Mouse (Mus musculus) heart, embryonic 12.5 days (tissue): ENCODE data around the gene Gm815. TPM values are rescaled to one million over a fixed set of nuclear protein-coding genes. Genes with fewer than 3 reads are reported as not detected.
A peak's percentile ranks its signal among the peaks of the same experiment; 100 is the strongest.

Experiments
- ATAC-seq: fragments of 200-750 bp; cut with Nextera tagmentation; 2 replicates; pipeline ENCODE4 v1.8.0; 2017; ENCODE audit warnings: moderate TSS enrichment, moderate library complexity; ENCODE audit not compliant: insufficient number of reproducible peaks, low FRiP score
- H3K27ac ChIP-seq: fragments of 300-500 bp; sonication (generic); 2 replicates; pipeline ENCODE4 v1.5.1; 2016; ENCODE audit warnings: mild to moderate bottlenecking, moderate library complexity; ENCODE audit not compliant: poor library complexity, severe bottlenecking
- H3K27me3 ChIP-seq: fragments of 300-500 bp; sonication (generic); replicated peaks from 2 replicates; pipeline ENCODE4 v1.6.1; 2016; ENCODE audit warnings: mild to moderate bottlenecking, moderate library complexity
- H3K36me3 ChIP-seq: fragments of 300-500 bp; sonication (generic); 2 replicates; pipeline ENCODE4 v1.6.1; 2016; ENCODE audit warnings: mild to moderate bottlenecking, moderate library complexity
- H3K4me1 ChIP-seq: fragments of 300-500 bp; sonication (generic); replicated peaks from 2 replicates; pipeline ENCODE4 v1.6.1; 2016; ENCODE audit warnings: mild to moderate bottlenecking
- H3K4me2 ChIP-seq: fragments of 300-500 bp; sonication (generic); 2 replicates; pipeline ENCODE4 v1.6.1; 2016; ENCODE audit warnings: mild to moderate bottlenecking, moderate library complexity
- H3K4me3 ChIP-seq: fragments of 300-500 bp; sonication (generic); 2 replicates; pipeline ENCODE4 v1.5.1; 2016; ENCODE audit warnings: mild to moderate bottlenecking
- H3K9ac ChIP-seq: fragments of 300-500 bp; sonication (generic); 2 replicates; pipeline ENCODE4 v1.6.1; 2016; ENCODE audit warnings: mild to moderate bottlenecking, moderate library complexity
- H3K9me3 ChIP-seq: fragments of 300-500 bp; sonication (generic); replicated peaks from 2 replicates; pipeline ENCODE4 v1.6.1; 2016; ENCODE audit warnings: mild to moderate bottlenecking, moderate library complexity
- WGBS: fragments of 180-500 bp; shearing (Covaris S2); methylation state at CpG from one replicate; pipeline ENCODE4 v1.1.7; 2016; 5-methylcytosine and 5-hydroxymethylcytosine counted together
- polyA plus RNA-seq: library from polyadenylated mRNA; unstranded; fragments of >200 nt; fragmentation: Nextera tagmentation; extraction: Ambion mirVana; gene quantifications from 2 replicates; pipeline ENCODE4 v1.2.1, GENCODE M21; 2016

Gene Gm815
- polyA plus RNA-seq, result not detected in 2 replicates

DNA sequence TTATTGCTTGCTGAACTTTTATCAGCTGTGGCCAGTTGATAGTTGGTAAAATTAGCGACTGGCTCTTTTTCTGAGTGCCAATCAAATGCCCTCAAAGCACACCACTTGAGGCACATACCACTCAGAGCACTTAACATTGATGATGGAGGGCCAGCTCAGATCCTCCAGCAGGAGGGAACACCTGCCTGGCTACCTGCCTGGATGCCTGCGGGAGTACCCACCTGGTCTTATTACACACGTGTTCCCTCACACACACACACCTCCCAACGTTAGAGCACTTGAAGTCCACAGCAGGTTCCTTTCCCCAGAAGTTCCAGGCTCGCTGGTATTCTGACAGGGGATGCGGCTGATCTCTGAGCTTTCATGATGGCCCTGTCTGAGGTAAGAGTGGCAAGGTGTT lies at the start of gene Gm815:
Gene Gm815, plus strand, starts transcription at position 266 of the 400 bp plus-strand sequence.
- ATAC-seq, result no peak
- WGBS, result 71% methylated on average over 6 of the region's 6 CpGs
- H3K9me3 ChIP-seq, result no peaks in the 10 kb centered on the region
- H3K27ac ChIP-seq, result no peak within 1 kb of the TSS
- 0 out of 2 replicates have a peak, but pooled peaks cover 2% of the 10 kb centered on the region for H3K4me1 ChIP-seq
- no peak within 1 kb of the TSS for H3K4me2 ChIP-seq
- no peaks in the 10 kb centered on the region for H3K27me3 ChIP-seq
- H3K4me3 ChIP-seq, result no peak within 1 kb of the TSS
- H3K9ac ChIP-seq, result no peak within 1 kb of the TSS
- H3K36me3 ChIP-seq, result no peaks in the 10 kb centered on the region

DNA sequence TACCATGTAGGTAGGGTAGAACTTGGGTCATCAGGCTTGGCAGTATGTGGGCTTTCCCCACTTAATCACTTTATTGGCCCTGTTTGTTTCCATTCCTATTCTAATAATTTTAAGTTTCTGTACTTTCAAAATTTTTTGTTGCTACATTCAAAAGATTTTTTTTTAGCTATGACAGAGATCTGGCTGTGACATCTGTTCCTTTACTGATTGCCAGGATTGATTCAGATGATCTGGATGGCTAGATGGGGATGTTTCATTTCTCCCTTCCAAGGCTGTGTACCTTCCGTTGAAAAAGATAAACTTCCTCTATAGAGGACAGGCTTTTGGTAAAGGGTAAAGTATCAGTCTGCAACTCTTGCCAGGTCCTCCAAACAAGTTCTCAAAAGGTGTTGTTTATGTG lies 48.1 kb upstream of the Gm815 start:
- H3K9me3 ChIP-seq, result no peaks in the 10 kb centered on the region
- no peaks in the 10 kb centered on the region for H3K36me3 ChIP-seq
- no peak overlapping the region for H3K4me3 ChIP-seq
- H3K4me2 ChIP-seq, result no peak overlapping the region
- H3K9ac ChIP-seq, result no peak overlapping the region
- no peak overlapping the region for H3K27ac ChIP-seq
- ATAC-seq, result no peak
- no peaks in the 10 kb centered on the region for H3K27me3 ChIP-seq
- 58% methylated on average over 1 of the region's 1 CpGs for WGBS
- H3K4me1 ChIP-seq, result no peaks in the 10 kb centered on the region

DNA sequence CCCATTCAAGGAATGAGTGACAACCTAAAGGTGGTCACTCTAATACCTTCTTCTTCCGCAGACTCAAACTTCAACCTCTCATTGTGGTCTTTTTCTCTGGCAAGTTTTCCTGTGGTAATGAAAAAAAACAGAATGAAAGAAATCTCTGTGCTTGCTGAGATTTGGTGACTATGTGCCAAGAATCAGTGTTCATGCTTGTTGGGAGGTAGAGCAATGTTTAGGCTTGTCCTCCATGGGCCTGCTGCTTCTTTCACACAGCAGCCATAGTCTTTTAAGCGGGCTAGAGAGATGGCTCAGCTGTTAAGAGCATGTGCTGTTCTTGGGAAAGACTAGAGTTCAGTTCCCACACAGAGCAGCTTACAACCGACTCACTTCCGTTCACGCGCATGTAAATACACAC lies 41.8 kb upstream of the Gm815 start:
- H3K36me3 ChIP-seq, result no peaks in the 10 kb centered on the region
- H3K9ac ChIP-seq, result no peak overlapping the region
- peaks cover 10% of the 10 kb centered on the region for H3K4me1 ChIP-seq
- H3K27ac ChIP-seq, result no peak overlapping the region
- 87% methylated on average over 6 of the region's 6 CpGs for WGBS
- ATAC-seq, result no peak
- no peaks in the 10 kb centered on the region for H3K9me3 ChIP-seq
- H3K4me2 ChIP-seq, result no peak overlapping the region
- H3K27me3 ChIP-seq, result no peaks in the 10 kb centered on the region
- H3K4me3 ChIP-seq, result no peak overlapping the region

DNA sequence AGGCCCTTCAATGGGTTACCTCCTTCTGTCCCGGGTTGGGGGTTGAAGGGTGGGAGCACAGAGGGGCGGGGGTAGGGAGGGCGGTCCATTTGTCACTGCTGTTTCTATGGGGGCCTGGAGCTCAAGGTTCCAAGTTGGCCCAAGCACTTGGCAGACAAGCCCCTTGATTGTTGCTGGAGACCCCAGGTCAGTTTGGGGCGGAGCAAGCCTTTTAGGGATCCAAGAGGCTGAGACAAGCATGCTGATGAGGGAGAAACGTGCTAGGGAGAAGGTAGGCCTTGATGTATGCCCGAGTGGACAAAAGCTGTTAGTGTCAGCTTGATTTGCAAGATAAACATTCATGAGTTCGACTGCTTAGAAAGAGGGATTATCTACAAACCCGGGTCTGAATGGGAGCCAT lies 40.9 kb upstream of the Gm815 start:
- peak; percentile 25; the same call in 1 of the 2 replicates for ATAC-seq
- Histone ChIP-seq H3K9me3 (no peaks in the 10 kb centered on the region), H3K4me2 (peak overlapping the region; percentile 63), H3K27me3 (no peaks in the 10 kb centered on the region), H3K4me3 (peak overlapping the region; percentile 68; the same call in 1 of the 2 replicates), H3K4me1 (peaks cover 10% of the 10 kb centered on the region), H3K9ac (0 out of 2 replicates have a peak overlapping the region, but pooled peaks have one; percentile 23), H3K36me3 (no peaks in the 10 kb centered on the region), H3K27ac (no peak overlapping the region)
- WGBS, result 22% methylated on average over 8 of the region's 8 CpGs

DNA sequence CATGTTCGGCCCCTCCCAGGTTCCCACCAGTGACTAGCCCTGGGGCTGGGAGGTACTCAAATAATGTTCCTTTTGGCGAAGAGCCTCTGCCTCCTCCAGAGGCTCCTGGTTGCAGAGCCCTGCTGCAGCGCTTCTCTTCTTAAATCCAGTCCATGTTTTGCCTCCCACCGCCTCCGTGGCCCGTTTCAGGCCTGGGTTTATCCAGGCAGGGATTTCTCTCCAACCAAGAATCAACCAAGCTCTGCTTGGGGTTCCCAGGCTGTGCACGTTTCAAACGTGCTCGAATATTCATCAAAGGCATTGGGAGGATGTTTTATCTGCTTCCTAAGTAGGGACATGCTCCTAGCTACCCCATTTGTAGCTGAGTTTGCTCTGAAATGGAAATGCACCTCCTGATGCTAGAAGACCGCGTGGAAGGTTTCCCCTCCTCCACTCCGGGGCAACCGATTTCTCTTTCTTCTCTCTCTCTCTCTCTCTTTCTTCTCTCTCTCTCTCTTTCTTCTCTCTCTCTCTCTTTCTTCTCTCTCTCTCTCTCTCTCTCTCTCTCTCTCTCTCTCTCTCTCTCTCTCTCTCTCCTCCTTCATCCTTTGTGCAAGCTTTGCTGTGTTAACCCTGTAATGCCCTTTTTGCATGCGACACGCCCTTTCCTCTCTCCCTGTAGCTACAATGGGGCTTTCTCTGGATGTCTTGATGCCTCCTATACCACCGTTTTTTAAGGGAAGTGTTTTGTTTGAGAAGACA lies 40.2 kb upstream of the Gm815 start:
- H3K4me3 ChIP-seq, result peak overlapping the region; percentile 68
- no peaks in the 10 kb centered on the region for H3K27me3 ChIP-seq
- under 1% methylated on average over 16 of the region's 16 CpGs for WGBS
- H3K4me2 ChIP-seq, result peak overlapping the region; percentile 63
- ATAC-seq, result peak; percentile 90
- no peaks in the 10 kb centered on the region for H3K9me3 ChIP-seq
- H3K9ac ChIP-seq, result peak overlapping the region; percentile 76
- H3K4me1 ChIP-seq, result peaks cover 10% of the 10 kb centered on the region
- no peaks in the 10 kb centered on the region for H3K36me3 ChIP-seq
- H3K27ac ChIP-seq, result peak overlapping the region; percentile 88

DNA sequence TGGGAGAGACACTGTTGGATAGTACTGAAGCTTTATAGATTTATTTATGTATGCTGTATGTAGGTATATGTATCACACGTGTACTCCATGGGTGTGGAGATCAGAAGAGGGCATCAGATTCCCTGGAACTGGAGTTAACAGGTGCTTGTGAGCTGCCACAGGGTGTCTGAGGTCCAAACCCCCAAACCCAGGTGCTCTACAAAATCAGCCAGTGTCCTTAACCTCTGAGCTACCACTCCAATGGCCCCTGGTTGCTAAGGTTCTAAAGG lies 39.7 kb upstream of the Gm815 start:
- H3K4me1 ChIP-seq, result peaks cover 10% of the 10 kb centered on the region
- peak overlapping the region; percentile 63 for H3K4me2 ChIP-seq
- H3K9me3 ChIP-seq, result no peaks in the 10 kb centered on the region
- peak overlapping the region; percentile 68 for H3K4me3 ChIP-seq
- no peaks in the 10 kb centered on the region for H3K27me3 ChIP-seq
- peak overlapping the region; percentile 88 for H3K27ac ChIP-seq
- 14% methylated on average over 1 of the region's 1 CpGs for WGBS
- H3K9ac ChIP-seq, result peak overlapping the region; percentile 76
- H3K36me3 ChIP-seq, result no peaks in the 10 kb centered on the region
- no peak for ATAC-seq

DNA sequence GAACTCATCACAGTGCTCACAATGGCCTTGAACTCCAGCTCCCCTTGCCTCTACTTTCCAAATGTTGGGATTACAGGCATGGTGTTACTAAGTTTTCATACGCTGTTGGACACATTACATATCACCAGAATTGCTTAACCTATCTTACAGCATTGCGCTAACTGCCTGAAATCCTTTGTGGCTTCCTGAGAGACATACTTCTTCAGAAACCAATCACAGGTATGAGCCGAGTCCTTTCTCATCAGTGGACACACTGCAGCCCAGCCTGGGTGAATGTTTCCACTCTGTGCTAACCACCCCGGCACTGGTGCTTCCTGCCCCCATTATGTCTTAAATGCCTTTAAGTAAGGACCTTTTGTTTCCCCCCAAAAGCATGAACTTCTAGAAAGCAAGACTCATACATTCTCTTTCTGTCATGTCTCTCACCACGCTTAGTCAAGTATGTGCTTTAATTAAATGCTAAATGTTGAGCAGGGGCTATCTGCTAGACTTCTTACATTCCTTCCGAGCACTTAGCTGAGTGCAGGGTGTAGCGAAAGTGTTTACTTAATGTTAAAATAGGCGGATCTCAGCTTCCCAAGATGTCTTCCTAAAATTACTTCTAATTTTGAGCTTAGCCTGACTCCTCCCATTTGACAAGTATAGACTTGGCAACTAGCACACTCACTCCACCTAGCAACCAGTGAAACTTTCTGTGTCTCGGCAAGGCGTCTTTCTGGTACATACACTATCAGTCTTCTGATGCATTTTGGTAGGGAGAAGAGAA lies 34.5 kb upstream of the Gm815 start:
- no peak overlapping the region for H3K4me2 ChIP-seq
- H3K27me3 ChIP-seq, result no peaks in the 10 kb centered on the region
- H3K4me3 ChIP-seq, result no peak overlapping the region
- no peak overlapping the region for H3K27ac ChIP-seq
- 61% methylated on average over 10 of the region's 10 CpGs for WGBS
- no peaks in the 10 kb centered on the region for H3K9me3 ChIP-seq
- no peaks in the 10 kb centered on the region for H3K36me3 ChIP-seq
- peaks cover 17% of the 10 kb centered on the region for H3K4me1 ChIP-seq
- H3K9ac ChIP-seq, result no peak overlapping the region
- ATAC-seq, result no peak

DNA sequence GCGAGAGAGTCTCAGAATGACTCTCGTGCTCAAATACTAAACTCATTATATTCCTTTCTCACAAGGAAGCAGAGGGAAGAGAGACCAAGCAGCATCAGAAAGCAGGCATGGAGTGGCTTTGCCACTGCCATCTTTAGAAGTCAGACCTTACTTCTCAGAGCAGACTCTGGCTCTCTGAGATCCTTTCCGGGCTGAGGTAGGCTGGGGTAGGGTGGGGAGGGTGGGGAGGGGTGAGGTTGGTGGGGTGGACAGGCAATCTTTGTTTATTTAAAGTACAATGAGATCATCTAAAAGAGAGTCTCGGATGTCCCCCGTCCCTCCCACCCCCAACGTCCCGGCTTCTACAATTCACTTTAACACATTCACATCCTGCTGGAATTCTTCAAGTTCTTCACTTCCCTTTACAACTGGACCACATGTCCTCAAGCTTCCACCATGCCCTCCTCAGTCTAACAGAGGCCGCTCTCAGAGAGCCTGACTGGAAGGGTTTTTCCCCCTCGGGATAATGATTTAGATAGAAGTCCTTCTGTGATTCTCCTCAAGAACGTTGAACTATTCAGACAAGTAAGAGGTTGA lies 33.3 kb upstream of the Gm815 start:
- Histone ChIP-seq H3K27ac (no peak overlapping the region), H3K4me3 (no peak overlapping the region), H3K4me2 (no peak overlapping the region), H3K9ac (no peak overlapping the region), H3K4me1 (peaks cover 16% of the 10 kb centered on the region), H3K36me3 (no peaks in the 10 kb centered on the region), H3K27me3 (no peaks in the 10 kb centered on the region), H3K9me3 (no peaks in the 10 kb centered on the region)
- WGBS, result 52% methylated on average over 10 of the region's 10 CpGs
- ATAC-seq, result no peak

DNA sequence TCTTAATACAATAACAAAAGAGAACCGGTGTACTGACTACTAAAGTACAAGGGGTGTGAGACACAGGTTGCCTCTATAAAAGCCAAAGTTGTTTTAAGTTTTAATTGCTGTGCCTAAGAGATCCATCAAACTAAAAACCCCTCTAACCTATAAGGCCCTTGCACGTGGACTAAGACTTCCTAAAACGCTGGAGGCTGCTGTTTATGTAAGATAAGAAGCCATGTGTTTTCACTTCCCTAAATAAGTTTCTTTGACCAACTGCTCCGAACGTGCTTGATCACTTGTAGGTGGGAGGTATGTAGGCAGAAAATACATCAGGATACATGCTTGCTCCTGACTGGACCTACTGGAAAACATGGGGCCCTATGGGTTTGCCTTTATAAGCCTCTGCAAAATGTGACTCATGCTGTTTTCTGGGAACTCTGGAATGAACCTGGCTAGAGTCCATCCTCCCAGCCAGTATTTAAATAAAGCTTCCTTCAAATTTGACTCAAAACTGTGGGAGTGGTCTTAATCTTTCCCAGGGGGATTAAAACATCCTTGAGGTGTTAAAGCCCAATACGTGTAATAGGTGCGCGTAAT lies 31.9 kb upstream of the Gm815 start:
- no peak overlapping the region for H3K4me3 ChIP-seq
- ATAC-seq, result no peak
- no peaks in the 10 kb centered on the region for H3K36me3 ChIP-seq
- H3K4me2 ChIP-seq, result no peak overlapping the region
- H3K27me3 ChIP-seq, result no peaks in the 10 kb centered on the region
- no peak overlapping the region for H3K9ac ChIP-seq
- 52% methylated on average over 8 of the region's 8 CpGs for WGBS
- no peak overlapping the region for H3K27ac ChIP-seq
- no peaks in the 10 kb centered on the region for H3K9me3 ChIP-seq
- peaks cover 21% of the 10 kb centered on the region for H3K4me1 ChIP-seq

DNA sequence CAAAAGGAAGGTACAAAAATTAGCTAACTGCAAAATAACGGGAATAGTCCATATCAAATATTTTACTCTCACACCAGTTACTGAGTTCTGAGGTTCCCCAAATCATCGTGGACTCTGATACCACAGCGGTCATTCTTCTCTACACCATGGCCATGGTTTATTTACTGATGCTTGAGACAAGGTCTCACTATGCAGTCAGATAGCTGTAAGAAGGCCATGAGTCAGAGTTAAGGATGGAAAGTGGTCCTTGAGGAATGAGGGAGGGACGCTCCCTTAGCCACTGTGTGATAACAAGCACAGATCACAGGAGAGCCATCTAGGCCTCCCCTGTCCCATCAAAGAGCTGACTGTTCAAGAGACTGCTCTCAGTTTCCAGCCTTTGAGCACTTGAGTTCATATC lies 31.0 kb upstream of the Gm815 start:
- Histone ChIP-seq H3K36me3 (no peaks in the 10 kb centered on the region), H3K27me3 (no peaks in the 10 kb centered on the region), H3K4me3 (no peak overlapping the region), H3K9ac (no peak overlapping the region), H3K4me2 (no peak overlapping the region), H3K4me1 (peaks cover 23% of the 10 kb centered on the region), H3K27ac (no peak overlapping the region), H3K9me3 (no peaks in the 10 kb centered on the region)
- WGBS, result 58% methylated on average over 4 of the region's 4 CpGs
- no peak for ATAC-seq

DNA sequence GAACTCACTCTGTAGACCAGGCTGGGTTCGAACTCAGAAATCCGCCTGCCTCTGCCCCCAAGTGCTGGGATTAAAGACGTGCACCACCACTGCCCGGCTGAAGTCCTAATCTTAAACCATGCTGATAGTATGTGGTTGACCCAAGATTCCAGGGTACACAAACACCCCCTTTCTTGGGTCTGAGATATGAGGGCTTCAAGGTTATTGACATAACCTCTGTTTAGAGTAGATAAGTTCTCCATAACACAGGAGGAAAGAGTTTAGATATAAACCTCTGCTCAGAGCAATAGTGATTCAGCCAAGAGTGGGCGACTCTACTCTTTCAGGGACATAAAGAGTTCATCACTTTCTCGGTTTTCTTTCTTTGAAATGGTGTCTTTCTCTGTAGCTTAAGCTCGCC lies 30.5 kb upstream of the Gm815 start:
- Histone ChIP-seq H3K27me3 (no peaks in the 10 kb centered on the region), H3K9ac (no peak overlapping the region), H3K9me3 (no peaks in the 10 kb centered on the region), H3K4me1 (peaks cover 23% of the 10 kb centered on the region), H3K4me3 (no peak overlapping the region), H3K4me2 (no peak overlapping the region), H3K27ac (no peak overlapping the region), H3K36me3 (no peaks in the 10 kb centered on the region)
- ATAC-seq, result no peak
- 53% methylated on average over 7 of the region's 7 CpGs for WGBS
